ENCODE assay signal across 10 mouse cellular contexts in the genomic region with DNA sequence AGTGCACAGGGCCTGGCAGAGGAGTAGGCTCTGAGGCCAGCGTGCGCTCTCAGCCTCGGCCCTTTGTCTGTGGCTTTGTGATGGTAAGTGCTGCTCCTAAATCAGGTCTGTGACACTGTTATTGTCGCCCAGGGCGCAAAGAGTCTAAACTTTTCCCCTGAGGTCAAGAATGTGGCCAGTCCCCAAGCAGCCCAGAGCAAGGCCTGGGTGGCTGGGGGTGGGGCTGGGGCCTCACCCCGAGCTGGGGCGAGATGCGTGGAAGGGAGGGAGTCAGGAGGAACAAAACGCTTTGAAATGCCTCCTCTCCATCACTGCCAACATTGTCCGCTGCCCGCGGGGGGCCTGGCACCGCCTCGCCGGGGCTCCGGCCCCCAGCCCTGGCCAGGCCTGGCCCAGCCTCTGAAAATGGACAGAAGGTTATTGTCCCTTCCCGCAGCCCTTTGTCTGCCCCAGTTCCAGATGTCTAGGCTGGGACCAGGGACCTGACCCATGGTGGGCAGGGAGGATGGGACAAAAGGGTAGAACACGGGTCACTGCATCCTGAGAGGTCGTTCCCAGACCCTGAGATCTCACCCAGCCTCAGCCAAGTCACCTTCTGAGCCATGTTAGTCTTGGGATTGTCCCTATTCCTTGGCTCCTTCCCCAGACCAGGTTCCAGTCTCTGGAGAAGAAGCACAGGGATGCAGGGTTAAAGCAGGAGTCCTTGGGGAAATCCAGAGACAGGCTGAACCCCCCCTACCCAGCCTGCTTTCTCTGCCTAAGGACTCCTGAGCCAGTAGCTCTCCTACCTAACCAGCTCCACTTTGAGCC. TPM values are rescaled to one million over a fixed set of nuclear protein-coding genes. Genes with fewer than 3 reads are reported as not detected.
DNase-seq lines count a peak whose midpoint lies in the region; ATAC-seq and TF ChIP-seq lines count a peak whose summit lies in the region.
"Had no signal": no experiment of that assay in that cellular context is flagged by ENCODE, and none has a peak within 500 bp of the region (broad histone marks: within the 10 kb centered on the region; RNA-seq: fewer than 3 reads in every experiment).

No protein-coding gene starts in this region.

- intact Hi-C loops in gastrocnemius, postnatal 14 days (cut with DNase I; ENCODE audit: low total_unique reads), result loop anchor here (5.0 kb wide), 1 partner anchor 39 kb away; no protein-coding TSS in a partner anchor

- TF ChIP-seq POLR2A in kidney, adult 2 months (IDR thresholded peaks at IDR 0.05; ENCODE audit: low read depth, low read length), result no peak
- no peak for TF ChIP-seq POLR2A in cortical plate, adult 2 months (IDR thresholded peaks at IDR 0.05; ENCODE audit: extremely low read depth, insufficient read depth, low read length)

- no peak for TF ChIP-seq CTCF in kidney, postnatal 0 days (IDR thresholded peaks at IDR 0.05; ENCODE audit: low read depth)
- TF ChIP-seq CTCF in kidney, adult 2 months (conservative IDR thresholded peaks at IDR 0.05; ENCODE audit: insufficient read depth, insufficient read length, low read depth, low read length), result no peak
- TF ChIP-seq CTCF in cortical plate, adult 2 months (IDR thresholded peaks at IDR 0.05; ENCODE audit: extremely low read depth, insufficient read depth, low read length), result no peak

- no peak for DNase-seq in kidney, postnatal 0 days (ENCODE audit: low spot score)
- no peak for DNase-seq in kidney, adult 2 months
- DNase-seq in neural tube, embryonic 11.5 days (ENCODE audit: low spot score), result peak; percentile 84
- DNase-seq in gastrocnemius, postnatal 14 days, result no peak
- no peak for DNase-seq in spleen, postnatal 10 days (ENCODE audit: low spot score in 2 of 2)
- DNase-seq in adrenal gland, adult 8-10 months, result no peak
- DNase-seq: adrenal gland, postnatal 10 days; heart, postnatal 14 days had no signal

- no peak overlapping the region for H3K4me3 ChIP-seq in kidney, postnatal 0 days (replicated peaks; ENCODE audit: low read depth, low read length)
- H3K4me3 ChIP-seq in kidney, adult 2 months (ENCODE audit: insufficient read depth, low read depth, low read length), result no peak overlapping the region
- no peak overlapping the region for H3K4me3 ChIP-seq in cortical plate, adult 2 months (ENCODE audit: insufficient read depth, low read length)
- no peak overlapping the region for H3K4me3 ChIP-seq in hindbrain, embryonic 13.5 days
- no peak overlapping the region for H3K4me3 ChIP-seq in neural tube, embryonic 11.5 days (ENCODE audit: low read depth, low read length)

- no peak overlapping the region for H3K4me2 ChIP-seq in kidney, postnatal 0 days (ENCODE audit: low read length)
- 0 out of 2 replicates have a peak overlapping the region, but pooled peaks have one; percentile 4 for H3K4me2 ChIP-seq in hindbrain, embryonic 13.5 days
- peak overlapping the region; percentile 6 for H3K4me2 ChIP-seq in neural tube, embryonic 11.5 days (ENCODE audit: low read depth)

- no peaks in the 10 kb centered on the region for H3K9me3 ChIP-seq in kidney, postnatal 0 days (replicated peaks; ENCODE audit: low read length)
- H3K9me3 ChIP-seq in hindbrain, embryonic 13.5 days, result no peaks in the 10 kb centered on the region
- no peaks in the 10 kb centered on the region for H3K9me3 ChIP-seq in neural tube, embryonic 11.5 days (ENCODE audit: control insufficient read depth, low read length)

- 0 out of 2 replicates have a peak overlapping the region, but pooled peaks have one; percentile 27 for H3K9ac ChIP-seq in kidney, postnatal 0 days (ENCODE audit: low read depth, low read length)
- H3K9ac ChIP-seq in hindbrain, embryonic 13.5 days, result peak overlapping the region; percentile 60
- H3K9ac ChIP-seq in neural tube, embryonic 11.5 days (ENCODE audit: low read length), result peak overlapping the region; percentile 49

- no peak for ATAC-seq in kidney, postnatal 0 days (replicated peaks; ENCODE audit: low FRiP score, low read depth)
- no peak for ATAC-seq in hindbrain, embryonic 13.5 days (ENCODE audit: low FRiP score)
- peak; percentile 77 for ATAC-seq in neural tube, embryonic 11.5 days (ENCODE audit: insufficient read depth, low FRiP score, low TSS enrichment)

- H3K27me3 ChIP-seq in kidney, postnatal 0 days (ENCODE audit: insufficient read depth, low read length), result no peaks in the 10 kb centered on the region
- no peaks in the 10 kb centered on the region for H3K27me3 ChIP-seq in kidney, adult 2 months (replicated peaks; ENCODE audit: control insufficient read depth, insufficient read depth, low read length)
- H3K27me3 ChIP-seq in hindbrain, embryonic 13.5 days, result no peaks in the 10 kb centered on the region
- H3K27me3 ChIP-seq in neural tube, embryonic 11.5 days (ENCODE audit: control insufficient read depth, insufficient read depth, low read length), result no peaks in the 10 kb centered on the region

- no peaks in the 10 kb centered on the region for H3K36me3 ChIP-seq in kidney, postnatal 0 days (ENCODE audit: insufficient read depth, low read length)
- no peaks in the 10 kb centered on the region for H3K36me3 ChIP-seq in kidney, adult 2 months (ENCODE audit: control insufficient read depth, insufficient read depth, low read length)
- no peaks in the 10 kb centered on the region for H3K36me3 ChIP-seq in hindbrain, embryonic 13.5 days
- no peaks in the 10 kb centered on the region for H3K36me3 ChIP-seq in neural tube, embryonic 11.5 days (ENCODE audit: control insufficient read depth, insufficient read depth, low read length)

- H3K4me1 ChIP-seq in kidney, postnatal 0 days (replicated peaks; ENCODE audit: insufficient read depth, low read length), result no peaks in the 10 kb centered on the region
- H3K4me1 ChIP-seq in kidney, adult 2 months (ENCODE audit: control insufficient read depth, insufficient read depth, low read length), result no peaks in the 10 kb centered on the region
- no peaks in the 10 kb centered on the region for H3K4me1 ChIP-seq in cortical plate, adult 2 months (ENCODE audit: control insufficient read depth, insufficient read depth, low read length)
- peaks cover 60% of the 10 kb centered on the region for H3K4me1 ChIP-seq in hindbrain, embryonic 13.5 days (replicated peaks)
- peaks cover 42% of the 10 kb centered on the region for H3K4me1 ChIP-seq in neural tube, embryonic 11.5 days (ENCODE audit: control insufficient read depth, insufficient read depth, low read length)

- WGBS in kidney, postnatal 0 days, result 13% methylated on average over 19 of the region's 19 CpGs
- 36% methylated on average over 19 of the region's 19 CpGs for WGBS in kidney, adult 2 months
- WGBS in hindbrain, embryonic 13.5 days, result 10% methylated on average over 18 of the region's 19 CpGs
- WGBS in neural tube, embryonic 11.5 days, result 4% methylated on average over 19 of the region's 19 CpGs

- H3K27ac ChIP-seq in kidney, postnatal 0 days, result no peak overlapping the region
- H3K27ac ChIP-seq in kidney, adult 2 months (ENCODE audit: insufficient read depth, low read depth, low read length), result no peak overlapping the region
- H3K27ac ChIP-seq in cortical plate, adult 2 months (ENCODE audit: insufficient read depth, low read length), result peak overlapping the region; percentile 87
- peak overlapping the region; percentile 75 for H3K27ac ChIP-seq in hindbrain, embryonic 13.5 days
- H3K27ac ChIP-seq in neural tube, embryonic 11.5 days (ENCODE audit: low read depth, low read length), result peak overlapping the region; percentile 95

RNA-seq across cellular contexts. Expression of gene Cercam, which starts 12.3 kb away (rescaled TPM):
- polyA plus RNA-seq in kidney, postnatal 0 days (2015; fragmentation: Nextera tagmentation; extraction: Ambion mirVana), result 10.2 and 10.3 TPM in 2 replicates
- polyA plus RNA-seq in kidney, adult 2 months (2012; rRNA removed), result 2.3 and 3.3 TPM in 2 replicates
- polyA plus RNA-seq in cortical plate, adult 2 months (2012; rRNA removed), result 18.4 and 21.0 TPM in 2 replicates
- polyA plus RNA-seq in hindbrain, embryonic 13.5 days (2015; fragmentation: Nextera tagmentation; extraction: Ambion mirVana), result 23.8 and 24.9 TPM in 2 replicates
- 17.5 and 20.2 TPM in 2 replicates for polyA plus RNA-seq in neural tube, embryonic 11.5 days (2014; fragmentation: Nextera tagmentation; extraction: Ambion mirVana)
- total RNA-seq in gastrocnemius, postnatal 14 days (2021), result 10 to 100 TPM; 17.7 TPM
- 10 to 100 TPM in 3 of 4 experiments, 1 to 10 TPM in 1; 7.6 to 32.8 (median 18.4) TPM for total RNA-seq in adrenal gland, adult 8-10 months (2022)

RNA-seq across cellular contexts. Expression of gene Odf2, which starts 32.4 kb away (rescaled TPM):
- 33.1 and 36.9 TPM in 2 replicates for polyA plus RNA-seq in kidney, postnatal 0 days (2015; fragmentation: Nextera tagmentation; extraction: Ambion mirVana)
- polyA plus RNA-seq in kidney, adult 2 months (2012; rRNA removed), result 17.6 and 21.5 TPM in 2 replicates
- polyA plus RNA-seq in cortical plate, adult 2 months (2012; rRNA removed), result 172 and 188 TPM in 2 replicates
- polyA plus RNA-seq in hindbrain, embryonic 13.5 days (2015; fragmentation: Nextera tagmentation; extraction: Ambion mirVana), result 70.3 and 78.3 TPM in 2 replicates
- polyA plus RNA-seq in neural tube, embryonic 11.5 days (2014; fragmentation: Nextera tagmentation; extraction: Ambion mirVana), result 74.6 and 78.9 TPM in 2 replicates
- 10 to 100 TPM; 15.1 to 16.1 TPM for total RNA-seq in gastrocnemius, postnatal 14 days (2021)
- total RNA-seq in adrenal gland, adult 8-10 months (2022), result 10 to 100 TPM; 31.2 to 80.8 (median 57.9) TPM

RNA-seq across cellular contexts. Expression of gene Urm1, which starts 36.8 kb away (rescaled TPM):
- polyA plus RNA-seq in kidney, postnatal 0 days (2015; fragmentation: Nextera tagmentation; extraction: Ambion mirVana), result 26.1 and 29.0 TPM in 2 replicates
- polyA plus RNA-seq in kidney, adult 2 months (2012; rRNA removed), result 43.9 and 48.1 TPM in 2 replicates
- 68.6 and 75.0 TPM in 2 replicates for polyA plus RNA-seq in cortical plate, adult 2 months (2012; rRNA removed)
- 23.5 and 26.8 TPM in 2 replicates for polyA plus RNA-seq in hindbrain, embryonic 13.5 days (2015; fragmentation: Nextera tagmentation; extraction: Ambion mirVana)
- 21.9 and 23.9 TPM in 2 replicates for polyA plus RNA-seq in neural tube, embryonic 11.5 days (2014; fragmentation: Nextera tagmentation; extraction: Ambion mirVana)
- total RNA-seq in gastrocnemius, postnatal 14 days (2021), result 10 to 100 TPM; 21.1 to 21.9 TPM
- 10 to 100 TPM; 46.8 to 58.8 (median 49.5) TPM for total RNA-seq in adrenal gland, adult 8-10 months (2022)

RNA-seq across cellular contexts. Expression of gene Slc27a4, which starts 54.2 kb away (rescaled TPM):
- 15.0 and 15.5 TPM in 2 replicates for polyA plus RNA-seq in kidney, postnatal 0 days (2015; fragmentation: Nextera tagmentation; extraction: Ambion mirVana)
- polyA plus RNA-seq in kidney, adult 2 months (2012; rRNA removed), result 49.7 and 56.2 TPM in 2 replicates
- polyA plus RNA-seq in cortical plate, adult 2 months (2012; rRNA removed), result 74.2 and 77.1 TPM in 2 replicates
- 32.6 and 33.4 TPM in 2 replicates for polyA plus RNA-seq in hindbrain, embryonic 13.5 days (2015; fragmentation: Nextera tagmentation; extraction: Ambion mirVana)
- 20.5 and 20.8 TPM in 2 replicates for polyA plus RNA-seq in neural tube, embryonic 11.5 days (2014; fragmentation: Nextera tagmentation; extraction: Ambion mirVana)
- total RNA-seq in gastrocnemius, postnatal 14 days (2021), result 10 to 100 TPM in 1 of 2 experiments, 1 to 10 TPM in 1; 8.6 to 10.1 TPM
- total RNA-seq in adrenal gland, adult 8-10 months (2022), result 10 to 100 TPM; 29.2 to 51.3 (median 39.1) TPM

Comparison
In these comparisons a context has a peak if more than half of its experiments do, and no peak if none do; other contexts are left out.
1. H3K27ac ChIP-seq: peak in cortical plate, adult 2 months (single experiment), hindbrain, embryonic 13.5 days (single experiment) and neural tube, embryonic 11.5 days (single experiment); none in kidney, postnatal 0 days (single experiment) and kidney, adult 2 months (single experiment).
2. Peak in every context shown above with its lines, with median percentiles within 50 percentile points of each other: H3K9ac ChIP-seq.